Mouse (Mus musculus) spleen, adult 2 months (tissue): Measurements from ENCODE around the gene Gpat3. TPM values are rescaled to one million over a fixed set of nuclear protein-coding genes. Genes with fewer than 3 reads are reported as not detected.
A peak's percentile ranks its signal among the peaks of the same experiment; 100 is the strongest.

ENCODE experiments used
- DNase-seq, 2 experiments: peaks; one replicate each; pipeline versions ENCODE4 v3.0.0 to v3.0.0-alpha.2; 2012 to 2021; ENCODE audit warnings: low spot score in 2 of 2, low read depth in 1 of 2
- H3K27ac ChIP-seq: fragments of 200-500 bp; 2 replicates; pipeline ENCODE4 v1.5.1; 2012; ENCODE audit warnings: low read length, inconsistent platforms; ENCODE audit not compliant: insufficient read depth
- H3K27me3 ChIP-seq: fragments of 200-500 bp; 2 replicates; pipeline ENCODE4 v1.6.1; 2012; ENCODE audit warnings: mild to moderate bottlenecking, moderate library complexity, low read length, inconsistent platforms; ENCODE audit not compliant: control insufficient read depth, insufficient read depth
- H3K36me3 ChIP-seq: fragments of 200-500 bp; 2 replicates; pipeline ENCODE4 v1.6.1; 2012; ENCODE audit warnings: mild to moderate bottlenecking, low read length, inconsistent platforms; ENCODE audit not compliant: control insufficient read depth, insufficient read depth
- H3K4me1 ChIP-seq: fragments of 200-500 bp; 2 replicates; pipeline ENCODE4 v1.6.1; 2011; ENCODE audit warnings: inconsistent platforms; ENCODE audit not compliant: control insufficient read depth, insufficient read depth, insufficient read length
- H3K4me3 ChIP-seq: fragments of 200-500 bp; 2 replicates; pipeline ENCODE4 v1.5.1; 2011; ENCODE audit warnings: mild to moderate bottlenecking, inconsistent platforms; ENCODE audit not compliant: insufficient read depth, insufficient read length; ENCODE audit errors: extremely low read depth
- CTCF ChIP-seq: fragments of 200-500 bp; IDR thresholded peaks from 2 replicates; pipeline ENCODE4 v1.5.1; 2011; ENCODE audit warnings: mild to moderate bottlenecking, inconsistent platforms; ENCODE audit not compliant: insufficient read depth, insufficient read length, insufficient replicate concordance; ENCODE audit errors: extremely low read depth
- POLR2A ChIP-seq: fragments of 200-500 bp; IDR thresholded peaks from 2 replicates; pipeline ENCODE4 v1.6.1; 2011; ENCODE audit warnings: low read depth, low read length, inconsistent platforms
- WGBS: fragments of 180-500 bp; shearing (Covaris S2); methylation state at CpG from one replicate; pipeline ENCODE4 v1.1.7; 2018; 5-methylcytosine and 5-hydroxymethylcytosine counted together
- polyA plus RNA-seq: library from polyadenylated mRNA; depleted of rRNA; stranded (reverse); fragments of >200 nt; gene quantifications from 2 replicates; pipeline ENCODE4 v1.2.3, GENCODE M21; 2012

Gpat3 gene
- polyA plus RNA-seq, 1 experiment: 1.1 TPM

DNA sequence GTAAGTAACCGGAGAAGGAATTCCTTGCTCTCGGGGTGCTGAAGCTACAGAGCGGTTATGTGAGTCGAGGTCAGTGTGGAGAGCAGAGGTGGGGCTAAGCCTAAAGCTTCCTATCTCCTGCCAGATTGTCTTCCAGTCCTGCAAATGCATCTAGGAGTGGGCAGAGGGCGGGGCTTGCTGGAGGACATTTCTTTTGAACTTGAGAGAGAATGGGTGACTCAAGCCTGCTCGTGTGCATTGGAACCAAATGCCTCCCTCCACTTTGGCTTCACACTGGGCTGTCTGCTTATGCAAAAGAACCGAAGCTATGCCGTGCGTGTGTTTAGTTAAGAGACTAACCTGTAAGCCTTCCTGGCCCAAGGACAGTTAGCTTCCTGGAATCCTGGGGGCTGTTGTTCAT, 67.8 kb downstream of the Gpat3 start:
- no peaks in the 10 kb centered on the region for H3K36me3 ChIP-seq
- TF ChIP-seq POLR2A (no peak), CTCF (no peak)
- WGBS: 77% methylated on average over 9 of the region's 9 CpGs
- H3K27ac ChIP-seq: no peak overlapping the region
- no peaks in the 10 kb centered on the region for H3K27me3 ChIP-seq
- H3K4me1 ChIP-seq: peaks cover 2% of the 10 kb centered on the region; the same call in 1 of the 2 replicates
- H3K4me3 ChIP-seq: no peak overlapping the region
- DNase-seq: no peak

DNA sequence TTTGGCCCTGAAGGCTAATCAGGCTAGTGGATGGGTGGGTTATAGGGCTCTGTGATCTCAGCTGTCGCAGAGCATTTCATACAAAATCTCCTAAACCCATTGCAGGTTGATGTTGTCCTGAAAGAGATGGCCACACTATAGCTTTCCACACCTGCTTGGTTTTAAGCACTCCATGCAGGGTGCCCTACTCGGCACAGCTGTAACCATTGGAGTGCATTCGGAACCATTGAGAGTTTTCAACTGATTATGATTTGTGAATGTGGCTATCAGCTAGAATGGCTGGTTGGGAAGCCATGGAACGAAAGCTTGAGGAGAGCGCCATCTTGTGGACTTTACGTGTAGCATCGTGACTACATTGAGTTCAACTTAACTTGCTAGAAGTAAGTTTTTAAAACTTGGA, 69.5 kb downstream of the Gpat3 start:
- no peak overlapping the region for H3K27ac ChIP-seq
- H3K4me3 ChIP-seq: no peak overlapping the region
- peaks cover 2% of the 10 kb centered on the region; the same call in 1 of the 2 replicates for H3K4me1 ChIP-seq
- peak; percentile 73; the same call in 1 of the 2 replicates for TF ChIP-seq CTCF
- no peak for TF ChIP-seq POLR2A
- no peaks in the 10 kb centered on the region for H3K27me3 ChIP-seq
- WGBS: 16% methylated on average over 7 of the region's 7 CpGs
- peak; percentile 36 to 55 for DNase-seq
- no peaks in the 10 kb centered on the region for H3K36me3 ChIP-seq

DNA sequence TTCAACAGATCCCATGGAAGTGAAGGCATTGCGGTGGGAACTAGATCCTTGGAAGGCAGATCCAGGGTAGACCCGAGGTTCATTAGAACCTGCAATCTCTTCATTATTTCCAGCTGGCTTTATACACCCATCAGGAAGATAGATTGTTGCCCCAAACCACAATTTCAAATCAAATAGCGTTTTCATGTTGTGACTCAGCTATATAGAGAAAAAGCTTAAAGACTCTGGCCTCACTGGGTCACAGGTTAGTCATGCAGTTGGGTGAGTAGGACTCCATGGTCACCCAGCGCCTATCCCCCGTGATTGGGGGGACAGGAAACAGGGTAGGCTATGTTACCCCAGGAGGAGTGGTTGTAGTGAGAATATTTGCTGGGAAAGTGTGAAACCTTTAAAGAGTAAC, 69.9 kb downstream of the Gpat3 start:
- WGBS: 21% methylated on average over 5 of the region's 5 CpGs
- TF ChIP-seq CTCF (no peak), POLR2A (no peak)
- H3K4me3 ChIP-seq: no peak overlapping the region
- no peak for DNase-seq
- H3K27ac ChIP-seq: no peak overlapping the region
- H3K27me3 ChIP-seq: no peaks in the 10 kb centered on the region
- no peaks in the 10 kb centered on the region for H3K36me3 ChIP-seq
- H3K4me1 ChIP-seq: peaks cover 2% of the 10 kb centered on the region; the same call in 1 of the 2 replicates

DNA sequence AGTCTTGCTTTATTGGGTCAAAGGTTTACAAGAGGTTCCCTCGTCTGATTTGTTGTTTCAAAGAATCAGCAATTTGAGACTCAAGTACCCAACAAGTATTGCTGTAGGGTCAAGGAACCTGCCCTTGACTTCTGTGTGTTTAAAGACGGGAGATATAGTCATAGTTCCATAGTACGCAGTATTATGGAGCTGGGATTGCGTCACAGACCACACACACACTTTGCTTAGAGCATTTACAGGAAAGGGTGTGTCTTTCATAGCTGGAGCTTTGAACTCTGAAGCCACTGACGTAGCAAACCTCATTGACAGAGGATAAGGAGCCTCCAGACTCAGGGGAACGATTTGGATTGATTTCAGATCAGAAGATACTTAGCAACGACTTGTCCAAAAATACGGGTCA, 70.9 kb downstream of the Gpat3 start:
- WGBS: 40% methylated on average over 8 of the region's 8 CpGs
- Histone ChIP-seq H3K4me1 (peaks cover 2% of the 10 kb centered on the region; the same call in 1 of the 2 replicates), H3K27me3 (no peaks in the 10 kb centered on the region), H3K4me3 (no peak overlapping the region), H3K36me3 (no peaks in the 10 kb centered on the region), H3K27ac (no peak overlapping the region)
- peak in 1 of 2 experiments; percentile 50 for DNase-seq
- no peak for TF ChIP-seq CTCF
- TF ChIP-seq POLR2A: no peak

DNA sequence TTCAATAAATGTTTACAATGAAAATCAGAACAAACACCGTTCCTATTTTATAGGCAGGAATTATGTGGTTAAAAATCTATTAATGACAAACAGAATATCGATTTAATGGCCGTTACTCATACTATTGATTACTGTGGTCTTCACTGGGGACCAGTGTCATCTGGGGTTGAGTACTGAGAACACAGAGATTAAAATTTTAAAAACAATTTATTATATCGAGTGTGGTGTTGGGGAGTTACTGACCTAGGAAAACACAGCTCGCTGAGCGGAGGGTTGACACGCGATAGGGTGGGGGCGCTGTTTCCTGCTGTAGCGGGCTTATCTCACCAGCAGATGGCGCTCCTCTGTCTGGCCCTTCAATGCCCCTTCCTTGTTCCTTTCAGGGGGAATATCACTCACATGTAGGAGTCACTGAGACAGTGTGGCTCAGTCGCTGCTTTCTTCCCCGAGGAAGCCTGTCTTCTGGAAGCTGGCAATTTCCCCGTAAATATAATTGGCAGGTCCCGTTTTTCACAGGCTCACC, 71.8 kb downstream of the Gpat3 start:
- Histone ChIP-seq H3K27ac (no peak overlapping the region), H3K27me3 (no peaks in the 10 kb centered on the region), H3K4me3 (no peak overlapping the region), H3K4me1 (no peaks in the 10 kb centered on the region; the same call in 1 of the 2 replicates), H3K36me3 (no peaks in the 10 kb centered on the region)
- TF ChIP-seq CTCF: peak; percentile 93
- TF ChIP-seq POLR2A: no peak
- peak in 1 of 2 experiments; percentile 64 for DNase-seq
- 20% methylated on average over 15 of the region's 15 CpGs for WGBS

DNA sequence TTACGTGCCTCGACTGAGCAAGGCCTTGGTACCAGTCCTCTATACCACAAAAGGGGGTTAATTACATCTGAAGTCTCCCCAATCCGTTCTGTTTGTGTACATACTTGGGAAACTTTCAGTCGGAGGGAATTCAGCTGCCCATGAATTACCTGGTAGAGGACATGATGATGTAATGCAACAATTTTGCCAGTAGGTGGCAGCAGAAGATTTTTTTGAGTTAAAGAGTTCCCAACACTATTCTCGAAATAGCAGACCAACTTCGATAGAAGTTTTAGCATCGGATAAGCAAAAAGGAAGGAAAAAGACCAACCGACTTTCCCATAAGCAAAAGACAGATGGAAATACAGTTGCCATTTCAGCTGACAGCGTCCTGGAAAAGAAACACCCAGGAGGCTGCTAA, 73.6 kb downstream of the Gpat3 start:
- peak in 1 of 2 experiments; percentile 45 for DNase-seq
- H3K4me1 ChIP-seq: no peaks in the 10 kb centered on the region
- TF ChIP-seq POLR2A (no peak), CTCF (no peak)

DNA sequence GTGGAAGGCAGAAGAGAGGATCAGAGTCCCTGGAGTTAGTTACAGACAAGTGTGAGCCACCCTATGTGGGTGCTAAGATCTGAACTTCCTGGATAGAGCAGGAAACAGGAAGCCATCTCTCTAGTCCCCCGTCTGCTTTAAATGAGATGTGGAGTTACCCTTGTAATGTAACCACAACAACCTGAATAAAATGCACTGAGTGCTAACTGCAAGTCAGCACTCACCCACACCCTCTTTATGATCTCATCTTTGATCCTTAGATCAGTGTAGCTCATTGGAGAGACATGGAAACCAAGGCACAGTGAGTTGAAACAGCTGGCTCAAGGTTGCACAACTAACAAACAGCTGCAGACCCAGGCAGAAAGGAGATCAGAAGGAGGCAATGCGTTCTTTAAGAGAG, 84.2 kb downstream of the Gpat3 start:
- Histone ChIP-seq H3K27me3 (no peaks in the 10 kb centered on the region), H3K4me3 (no peak overlapping the region), H3K4me1 (peaks cover 3% of the 10 kb centered on the region), H3K36me3 (no peaks in the 10 kb centered on the region), H3K27ac (no peak overlapping the region)
- TF ChIP-seq POLR2A: no peak
- no peak for TF ChIP-seq CTCF
- no peak for DNase-seq
- WGBS: 38% methylated on average over 2 of the region's 2 CpGs

More for the DNA sequence above, 73.6 kb downstream of the Gpat3 start:
- Histone ChIP-seq H3K27me3 (no peaks in the 10 kb centered on the region), H3K4me3 (no peak overlapping the region), H3K36me3 (no peaks in the 10 kb centered on the region), H3K27ac (no peak overlapping the region)
- WGBS: 19% methylated on average over 9 of the region's 9 CpGs
